14 mouse cellular contexts compared by ENCODE assay signal in genomic region chr1:59603417-59603712, GRCm38 (mm10).
"Had no signal": no experiment of that assay in that cellular context is flagged by ENCODE, and none has a peak within 500 bp of the region (broad histone marks: within the 10 kb centered on the region; RNA-seq: fewer than 3 reads in every experiment).

No protein-coding gene starts in this region.

- H3K9me3 ChIP-seq: lung, embryonic 15.5 days; megakaryocyte, embryonic 14.5 days; midbrain, embryonic 13.5 days; midbrain, embryonic 15.5 days; neural tube, embryonic 12.5 days; stomach, embryonic 15.5 days had no signal

- H3K4me1 ChIP-seq: megakaryocyte, embryonic 14.5 days; midbrain, embryonic 13.5 days; midbrain, embryonic 15.5 days; neural tube, embryonic 12.5 days; stomach, embryonic 15.5 days had no signal

- DNase-seq: liver, postnatal 0 days; lung, adult 2 months; lung, postnatal 36 days; right cerebral cortex, postnatal 14 days; thymus, adult 2 months; thymus, postnatal 25 days had no signal

- H3K4me2 ChIP-seq: midbrain, embryonic 15.5 days had no signal

- H3K9ac ChIP-seq: liver, postnatal 0 days; lung, embryonic 15.5 days; midbrain, embryonic 13.5 days; midbrain, embryonic 15.5 days; neural tube, embryonic 12.5 days; stomach, embryonic 15.5 days had no signal

- H3K27me3 ChIP-seq: lung, embryonic 15.5 days; midbrain, embryonic 15.5 days; neural tube, embryonic 12.5 days; stomach, embryonic 15.5 days had no signal

- H3K4me3 ChIP-seq: lung, embryonic 15.5 days; megakaryocyte, embryonic 14.5 days; midbrain, embryonic 13.5 days; midbrain, embryonic 15.5 days; neural tube, embryonic 12.5 days; stomach, embryonic 15.5 days had no signal

- H3K27ac ChIP-seq: lung, embryonic 15.5 days; macrophage; midbrain, embryonic 13.5 days; midbrain, embryonic 15.5 days; neural tube, embryonic 12.5 days; stomach, embryonic 15.5 days; stomach, postnatal 0 days had no signal

- H3K36me3 ChIP-seq: lung, embryonic 15.5 days; midbrain, embryonic 13.5 days; midbrain, embryonic 15.5 days; neural tube, embryonic 12.5 days; stomach, embryonic 15.5 days had no signal

- ATAC-seq: liver, postnatal 0 days; midbrain, embryonic 15.5 days had no signal
